Mouse (Mus musculus) neural tube, embryonic 15.5 days (tissue): Measurements from ENCODE around the gene Rgs3. TPM values are rescaled to one million over a fixed set of nuclear protein-coding genes. Genes with fewer than 3 reads are reported as not detected.

ENCODE experiments used
- ATAC-seq: fragments of 200-750 bp; cut with Nextera tagmentation; 2 replicates; pipeline ENCODE4 v1.8.0; 2017; ENCODE audit warnings: mild to moderate bottlenecking, moderate TSS enrichment, moderate library complexity; ENCODE audit not compliant: low FRiP score
- H3K27ac ChIP-seq: fragments of 300-500 bp; sonication (generic); replicated peaks from 2 replicates; pipeline ENCODE4 v1.5.1; 2015; ENCODE audit warnings: mild to moderate bottlenecking, inconsistent platforms
- H3K27me3 ChIP-seq: fragments of 300-500 bp; sonication (generic); replicated peaks from 2 replicates; pipeline ENCODE4 v1.6.1; 2015; ENCODE audit warnings: inconsistent platforms
- H3K36me3 ChIP-seq: fragments of 300-500 bp; sonication (generic); 2 replicates; pipeline ENCODE4 v1.6.1; 2015; ENCODE audit warnings: inconsistent platforms
- H3K4me1 ChIP-seq: fragments of 300-500 bp; sonication (generic); 2 replicates; pipeline ENCODE4 v1.6.1; 2015; ENCODE audit warnings: inconsistent platforms
- H3K4me2 ChIP-seq: fragments of 300-500 bp; sonication (generic); 2 replicates; pipeline ENCODE4 v1.6.1; 2015; ENCODE audit warnings: inconsistent platforms, mild to moderate bottlenecking, moderate library complexity
- H3K4me3 ChIP-seq: fragments of 300-500 bp; sonication (generic); replicated peaks from 2 replicates; pipeline ENCODE4 v1.5.1; 2015; ENCODE audit warnings: mild to moderate bottlenecking, inconsistent platforms
- H3K9ac ChIP-seq: fragments of 300-500 bp; sonication (generic); replicated peaks from 2 replicates; pipeline ENCODE4 v1.6.1; 2015; ENCODE audit warnings: mild to moderate bottlenecking, inconsistent platforms
- H3K9me3 ChIP-seq: fragments of 300-500 bp; sonication (generic); replicated peaks from 2 replicates; pipeline ENCODE4 v1.6.1; 2016; ENCODE audit warnings: inconsistent platforms
- WGBS: fragments of 180-500 bp; shearing (Covaris S2); methylation state at CpG from one replicate; pipeline ENCODE4 v1.1.7; 2015; ENCODE audit warnings: mixed read lengths; 5-methylcytosine and 5-hydroxymethylcytosine counted together
- polyA plus RNA-seq: library from polyadenylated mRNA; unstranded; fragments of >200 nt; fragmentation: Nextera tagmentation; extraction: Ambion mirVana; gene quantifications from 2 replicates; pipeline ENCODE4 v1.2.1, GENCODE M21; 2015

Gene Rgs3
- 49.2 and 53.8 TPM in 2 replicates for polyA plus RNA-seq

- Histone ChIP-seq H3K9me3 (no peaks in the 10 kb centered on the region), H3K4me3 (no peak within 1 kb of the TSS), H3K27me3 (no peaks in the 10 kb centered on the region), H3K4me2 (no peak within 1 kb of the TSS), H3K27ac (no peak within 1 kb of the TSS), H3K4me1 (peaks cover 10% of the 10 kb centered on the region), H3K36me3 (no peaks in the 10 kb centered on the region), H3K9ac (no peak within 1 kb of the TSS)
- ATAC-seq: no peak
- WGBS: 66% methylated on average over 6 of the region's 6 CpGs
These were observed at the start of gene Rgs3 for GRCm38 (mm10) chr4:62559797-62560329. Rgs3 (plus strand) TSS chr4:62559847.

GRCm38 (mm10) chr4:62509946-62510345, 49.7 kb upstream of the Rgs3 start:
- H3K27ac ChIP-seq: no peak overlapping the region
- WGBS: 94% methylated on average over 11 of the region's 11 CpGs

GRCm38 (mm10) chr4:62513998-62514506, 45.6 kb upstream of the Rgs3 start:
- no peak overlapping the region for H3K27ac ChIP-seq
- no peak overlapping the region for H3K4me2 ChIP-seq
- H3K27me3 ChIP-seq: no peaks in the 10 kb centered on the region
- H3K9ac ChIP-seq: no peak overlapping the region
- H3K36me3 ChIP-seq: peaks cover 49% of the 10 kb centered on the region
- no peak for ATAC-seq
- peaks cover 22% of the 10 kb centered on the region for H3K4me1 ChIP-seq
- 50% methylated on average over 11 of the region's 11 CpGs for WGBS
- H3K4me3 ChIP-seq: no peak overlapping the region
- no peaks in the 10 kb centered on the region for H3K9me3 ChIP-seq

More at GRCm38 (mm10) chr4:62509946-62510345, 49.7 kb upstream of the Rgs3 start:
- ATAC-seq: no peak
- H3K9me3 ChIP-seq: no peaks in the 10 kb centered on the region
- H3K4me2 ChIP-seq: no peak overlapping the region
- no peaks in the 10 kb centered on the region for H3K27me3 ChIP-seq
- H3K36me3 ChIP-seq: peaks cover 66% of the 10 kb centered on the region
- H3K4me3 ChIP-seq: no peak overlapping the region
- no peaks in the 10 kb centered on the region for H3K4me1 ChIP-seq
- no peak overlapping the region for H3K9ac ChIP-seq

- ATAC-seq: no peak
- H3K36me3 ChIP-seq: peaks cover 39% of the 10 kb centered on the region
- no peak overlapping the region for H3K27ac ChIP-seq
- H3K4me2 ChIP-seq: no peak overlapping the region
- peaks cover 24% of the 10 kb centered on the region for H3K4me1 ChIP-seq
- no peaks in the 10 kb centered on the region for H3K9me3 ChIP-seq
- H3K4me3 ChIP-seq: no peak overlapping the region
- WGBS: 86% methylated on average over 7 of the region's 7 CpGs
- H3K27me3 ChIP-seq: no peaks in the 10 kb centered on the region
- no peak overlapping the region for H3K9ac ChIP-seq
These were observed 44.7 kb upstream of the Rgs3 start for GRCm38 (mm10) chr4:62514995-62515394.

GRCm38 (mm10) chr4:62515490-62515889, 44.2 kb upstream of the Rgs3 start:
- WGBS: 80% methylated on average over 3 of the region's 3 CpGs
- no peak overlapping the region for H3K27ac ChIP-seq

GRCm38 (mm10) chr4:62516079-62516478, 43.6 kb upstream of the Rgs3 start:
- Histone ChIP-seq H3K9me3 (no peaks in the 10 kb centered on the region), H3K4me3 (no peak overlapping the region), H3K27me3 (no peaks in the 10 kb centered on the region), H3K4me1 (peaks cover 30% of the 10 kb centered on the region), H3K36me3 (peaks cover 29% of the 10 kb centered on the region), H3K4me2 (no peak overlapping the region), H3K27ac (no peak overlapping the region), H3K9ac (no peak overlapping the region)
- 49% methylated on average over 2 of the region's 2 CpGs for whole genome bisulfite sequencing
- no peak for ATAC-seq

More at GRCm38 (mm10) chr4:62515490-62515889, 44.2 kb upstream of the Rgs3 start:
- Histone ChIP-seq H3K4me3 (no peak overlapping the region), H3K4me1 (peaks cover 28% of the 10 kb centered on the region), H3K9me3 (no peaks in the 10 kb centered on the region), H3K9ac (no peak overlapping the region), H3K36me3 (peaks cover 34% of the 10 kb centered on the region), H3K27me3 (no peaks in the 10 kb centered on the region), H3K4me2 (no peak overlapping the region)
- ATAC-seq: no peak

GRCm38 (mm10) chr4:62516579-62516978, 43.1 kb upstream of the Rgs3 start:
- Histone ChIP-seq H3K9me3 (no peaks in the 10 kb centered on the region), H3K36me3 (peaks cover 24% of the 10 kb centered on the region), H3K4me2 (no peak overlapping the region), H3K9ac (no peak overlapping the region), H3K27ac (0 out of 2 replicates have a peak overlapping the region, but pooled peaks have one; percentile 41), H3K4me1 (peaks cover 30% of the 10 kb centered on the region), H3K4me3 (no peak overlapping the region), H3K27me3 (no peaks in the 10 kb centered on the region)
- no peak for ATAC-seq
- WGBS: 81% methylated on average over 1 of the region's 1 CpGs

- Histone ChIP-seq H3K9ac (no peak overlapping the region), H3K36me3 (peaks cover 19% of the 10 kb centered on the region), H3K27ac (no peak overlapping the region), H3K4me2 (no peak overlapping the region), H3K4me1 (peaks cover 30% of the 10 kb centered on the region), H3K4me3 (no peak overlapping the region), H3K9me3 (no peaks in the 10 kb centered on the region), H3K27me3 (no peaks in the 10 kb centered on the region)
- WGBS: 95% methylated on average over 8 of the region's 8 CpGs
- ATAC-seq: no peak
These were observed 42.6 kb upstream of the Rgs3 start for GRCm38 (mm10) chr4:62517046-62517445.

GRCm38 (mm10) chr4:62517538-62518415, 41.9 kb upstream of the Rgs3 start:
- WGBS: 91% methylated on average over 10 of the region's 10 CpGs

GRCm38 (mm10) chr4:62518416-62519121, 41.1 kb upstream of the Rgs3 start:
- Histone ChIP-seq H3K9me3 (no peaks in the 10 kb centered on the region), H3K27me3 (no peaks in the 10 kb centered on the region), H3K4me1 (peaks cover 31% of the 10 kb centered on the region), H3K36me3 (peaks cover 4% of the 10 kb centered on the region), H3K4me3 (peak overlapping the region; percentile 83), H3K9ac (peak overlapping the region; percentile 82; the same call in 1 of the 2 replicates), H3K27ac (peak overlapping the region; percentile 85; the same call in 1 of the 2 replicates), H3K4me2 (peak overlapping the region; percentile 68)
- ATAC-seq: no peak
- WGBS: 54% methylated on average over 13 of the region's 13 CpGs

More at GRCm38 (mm10) chr4:62517538-62518415, 41.9 kb upstream of the Rgs3 start:
- no peak overlapping the region for H3K27ac ChIP-seq
- 0 out of 2 replicates have a peak overlapping the region, but pooled peaks have one; percentile 82 for H3K9ac ChIP-seq
- H3K9me3 ChIP-seq: no peaks in the 10 kb centered on the region
- H3K4me1 ChIP-seq: peaks cover 30% of the 10 kb centered on the region
- H3K27me3 ChIP-seq: no peaks in the 10 kb centered on the region
- H3K36me3 ChIP-seq: peaks cover 12% of the 10 kb centered on the region
- no peak overlapping the region for H3K4me3 ChIP-seq
- ATAC-seq: no peak
- peak overlapping the region; percentile 68; the same call in 1 of the 2 replicates for H3K4me2 ChIP-seq

- ATAC-seq: peak; percentile 79
- 2% methylated on average over 26 of the region's 26 CpGs for WGBS
- peak overlapping the region; percentile 85 for H3K27ac ChIP-seq
- no peaks in the 10 kb centered on the region for H3K36me3 ChIP-seq
- H3K27me3 ChIP-seq: no peaks in the 10 kb centered on the region
- peaks cover 38% of the 10 kb centered on the region for H3K4me1 ChIP-seq
- H3K9ac ChIP-seq: peak overlapping the region; percentile 82
- H3K9me3 ChIP-seq: no peaks in the 10 kb centered on the region
- H3K4me3 ChIP-seq: peak overlapping the region; percentile 83
- H3K4me2 ChIP-seq: peak overlapping the region; percentile 68
These were observed 40.4 kb upstream of the Rgs3 start for GRCm38 (mm10) chr4:62519122-62519848.
